Mouse (Mus musculus) embryonic facial prominence, embryonic 13.5 days (tissue): ENCODE measurements around the gene Pramel1. TPM values are rescaled to one million over a fixed set of nuclear protein-coding genes. Genes with fewer than 3 reads are reported as not detected.
"Not testable (repeated sequence)": the region's sequence is repeated elsewhere in the genome, so short reads cannot be mapped to it uniquely, and the experiment has no call there.

Source experiments
- ATAC-seq: fragments of 200-750 bp; cut with Nextera tagmentation; 2 replicates; pipeline ENCODE4 v1.8.0; 2017; ENCODE audit warnings: low read depth; ENCODE audit not compliant: insufficient number of reproducible peaks, insufficient read depth, low FRiP score, low TSS enrichment
- H3K27ac ChIP-seq: fragments of 300-500 bp; sonication (generic); 2 replicates; pipeline ENCODE4 v1.5.1; 2015; ENCODE audit warnings: moderate library complexity, mild to moderate bottlenecking, inconsistent platforms
- H3K27me3 ChIP-seq: fragments of 300-500 bp; sonication (generic); 2 replicates; pipeline ENCODE4 v1.6.1; 2015; ENCODE audit warnings: mild to moderate bottlenecking, inconsistent platforms
- H3K36me3 ChIP-seq: fragments of 300-500 bp; sonication (generic); 2 replicates; pipeline ENCODE4 v1.6.1; 2015; ENCODE audit warnings: mild to moderate bottlenecking, inconsistent platforms
- H3K4me1 ChIP-seq: fragments of 300-500 bp; sonication (generic); 2 replicates; pipeline ENCODE4 v1.6.1; 2015; ENCODE audit warnings: inconsistent platforms
- H3K4me2 ChIP-seq: fragments of 300-500 bp; sonication (generic); 2 replicates; pipeline ENCODE4 v1.6.1; 2015; ENCODE audit warnings: moderate library complexity, mild to moderate bottlenecking, inconsistent platforms
- H3K4me3 ChIP-seq: fragments of 300-500 bp; sonication (generic); 2 replicates; pipeline ENCODE4 v1.5.1; 2015; ENCODE audit warnings: mild to moderate bottlenecking, inconsistent platforms
- H3K9ac ChIP-seq: fragments of 300-500 bp; sonication (generic); 2 replicates; pipeline ENCODE4 v1.6.1; 2015; ENCODE audit warnings: mild to moderate bottlenecking, inconsistent platforms
- H3K9me3 ChIP-seq: fragments of 300-500 bp; sonication (generic); 2 replicates; pipeline ENCODE4 v1.6.1; 2016; ENCODE audit warnings: inconsistent platforms
- WGBS: fragments of 180-500 bp; shearing (Covaris S2); methylation state at CpG from one replicate; pipeline ENCODE4 v1.1.7; 2015; ENCODE audit warnings: mixed read lengths; 5-methylcytosine and 5-hydroxymethylcytosine counted together
- polyA plus RNA-seq: library from polyadenylated mRNA; unstranded; fragments of >200 nt; fragmentation: Nextera tagmentation; extraction: Ambion mirVana; gene quantifications from 2 replicates; pipeline ENCODE4 v1.2.1, GENCODE M21; 2015

Gene Pramel1
- polyA plus RNA-seq, 1 experiment from 2014 or later, result not detected

DNA sequence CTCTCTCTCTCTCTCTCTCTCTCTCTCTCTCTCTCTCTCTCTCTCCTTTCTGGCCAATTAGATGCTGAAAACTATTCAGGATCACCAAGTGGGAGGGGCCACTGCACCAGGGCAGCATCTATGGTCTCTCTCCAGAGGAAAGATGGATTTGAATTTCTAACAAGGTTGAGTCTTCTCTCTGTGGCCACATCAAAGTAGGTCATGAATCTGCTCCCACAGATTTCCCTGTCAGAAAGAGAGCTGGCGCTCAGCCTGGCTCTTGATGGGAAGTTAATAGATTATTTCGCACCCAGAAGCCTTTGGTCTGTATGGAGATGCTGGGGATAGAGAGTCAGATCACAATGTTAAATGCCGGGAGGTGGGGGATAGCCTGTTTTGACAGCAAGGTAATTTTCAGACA lies 12.1 kb upstream of the Pramel1 start:
- 78% methylated on average over 3 of the region's 3 CpGs for WGBS
- H3K4me1 ChIP-seq, result no peaks in the 10 kb centered on the region
- H3K4me2 ChIP-seq, result no peak overlapping the region
- H3K9me3 ChIP-seq, result no peaks in the 10 kb centered on the region
- ATAC-seq, result no peak
- H3K27ac ChIP-seq, result no peak overlapping the region
- H3K9ac ChIP-seq, result no peak overlapping the region
- peaks cover 23% of the 10 kb centered on the region for H3K27me3 ChIP-seq
- no peak overlapping the region for H3K4me3 ChIP-seq
- H3K36me3 ChIP-seq, result no peaks in the 10 kb centered on the region

- Histone ChIP-seq H3K9me3 (no peaks in the 10 kb centered on the region), H3K9ac (no peak overlapping the region), H3K36me3 (no peaks in the 10 kb centered on the region), H3K27ac (no peak overlapping the region), H3K4me1 (no peaks in the 10 kb centered on the region), H3K27me3 (peaks cover 15% of the 10 kb centered on the region), H3K4me3 (no peak overlapping the region), H3K4me2 (no peak overlapping the region)
- WGBS, result 42% methylated on average over 4 of the region's 4 CpGs
- ATAC-seq, result no peak
Measured at GRCm38 (mm10) chr4:143383646-143384045, 10.6 kb upstream of the Pramel1 start.

- Histone ChIP-seq H3K9ac (peak overlapping the region; percentile 67), H3K4me3 (peak overlapping the region; percentile 44), H3K36me3 (no peaks in the 10 kb centered on the region), H3K27me3 (no peaks in the 10 kb centered on the region), H3K4me1 (no peaks in the 10 kb centered on the region), H3K9me3 (no peaks in the 10 kb centered on the region; the same call in 1 of the 2 replicates), H3K27ac (no peak overlapping the region), H3K4me2 (peak overlapping the region; percentile 60)
- peak; percentile 52; the same call in 1 of the 2 replicates for ATAC-seq
- WGBS, result 12% methylated on average over 25 of the region's 43 CpGs
Measured at GRCm38 (mm10) chr4:143388955-143389702, 5.1 kb upstream of the Pramel1 start.

GRCm38 (mm10) chr4:143411566-143412218 lies 17.5 kb downstream of the Pramel1 start:
- Histone ChIP-seq H3K9me3 (peaks cover 11% of the 10 kb centered on the region), H3K4me1 (0 out of 2 replicates have a peak, but pooled peaks cover 4% of the 10 kb centered on the region), H3K27ac (peak overlapping the region; percentile 88; the same call in 1 of the 2 replicates), H3K4me2 (peak overlapping the region; percentile 52), H3K36me3 (peaks cover 26% of the 10 kb centered on the region), H3K27me3 (no peaks in the 10 kb centered on the region), H3K9ac (no peak overlapping the region), H3K4me3 (peak overlapping the region; percentile 59)
- 75% methylated on average over 5 of the region's 5 CpGs for WGBS
- ATAC-seq, result no peak

- 0 out of 2 replicates have a peak, but pooled peaks cover 4% of the 10 kb centered on the region for H3K4me1 ChIP-seq
- peak within 1 kb of the TSS; percentile 56 for H3K4me2 ChIP-seq
- H3K9ac ChIP-seq, result peak within 1 kb of the TSS; percentile 70
- peak within 1 kb of the TSS; percentile 88 for H3K27ac ChIP-seq
- H3K4me3 ChIP-seq, result peak within 1 kb of the TSS; percentile 59
- peaks cover 11% of the 10 kb centered on the region for H3K9me3 ChIP-seq
- WGBS, result 1% methylated on average over 50 of the region's 50 CpGs
- H3K36me3 ChIP-seq, result peaks cover 34% of the 10 kb centered on the region
- peak; percentile 89 for ATAC-seq
- H3K27me3 ChIP-seq, result no peaks in the 10 kb centered on the region
Measured at GRCm38 (mm10) chr4:143412219-143413092, 18.2 kb downstream of the Pramel1 start, which contains the start of gene Pramef8. Pramef8 (plus strand) TSS chr4:143412426.

DNA sequence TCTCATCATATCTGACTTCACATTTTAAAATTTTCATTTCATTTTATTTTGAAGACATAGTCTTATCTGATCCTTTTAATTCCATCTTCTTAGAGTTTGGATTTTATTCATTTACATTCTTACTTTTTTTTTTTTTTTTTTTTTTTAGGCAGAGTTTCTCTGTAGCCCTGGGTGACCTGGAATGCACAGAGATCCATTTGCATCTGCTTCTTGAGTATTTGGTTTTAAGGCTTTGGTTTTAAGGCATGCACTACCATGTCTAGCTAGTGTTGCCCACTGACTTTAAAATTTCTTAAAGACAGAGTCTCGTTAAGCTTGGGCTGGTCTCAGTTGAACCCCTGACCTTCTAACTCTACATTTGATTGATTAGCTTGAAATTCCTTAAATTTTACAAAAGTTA lies 19.4 kb downstream of the Pramel1 start:
- H3K9ac ChIP-seq, result no peak overlapping the region
- 91% methylated on average over 1 of the region's 1 CpGs for WGBS
- H3K36me3 ChIP-seq, result peaks cover 45% of the 10 kb centered on the region
- H3K4me1 ChIP-seq, result 0 out of 2 replicates have a peak, but pooled peaks cover 4% of the 10 kb centered on the region
- no peak overlapping the region for H3K4me2 ChIP-seq
- no peaks in the 10 kb centered on the region for H3K27me3 ChIP-seq
- no peak overlapping the region for H3K4me3 ChIP-seq
- H3K27ac ChIP-seq, result no peak overlapping the region
- ATAC-seq, result no peak
- H3K9me3 ChIP-seq, result peaks cover 11% of the 10 kb centered on the region

DNA sequence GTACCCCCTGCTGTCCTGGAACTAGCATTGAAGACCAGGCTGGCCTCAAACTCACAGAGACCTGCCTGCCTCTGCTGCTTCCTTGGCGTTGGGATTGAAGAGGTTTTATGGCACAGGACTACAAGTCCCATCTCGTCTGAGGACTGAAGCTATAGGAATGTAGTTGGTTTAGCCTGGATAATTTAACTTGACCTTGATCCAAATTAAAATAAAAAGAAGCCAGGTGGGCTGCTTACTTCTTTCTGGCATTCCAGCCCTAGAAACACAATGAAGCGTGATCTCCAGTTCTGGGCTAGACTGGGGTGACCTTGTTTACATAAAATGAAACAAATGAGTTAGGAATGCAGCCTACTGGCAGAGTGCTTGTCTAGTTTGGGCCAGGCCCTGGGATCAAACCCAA lies 19.9 kb downstream of the Pramel1 start:
- no peak overlapping the region for H3K4me3 ChIP-seq
- H3K27ac ChIP-seq, result no peak overlapping the region
- H3K9me3 ChIP-seq, result peaks cover 11% of the 10 kb centered on the region
- no peaks in the 10 kb centered on the region for H3K27me3 ChIP-seq
- WGBS, result 90% methylated on average over 3 of the region's 3 CpGs
- peaks cover 50% of the 10 kb centered on the region for H3K36me3 ChIP-seq
- ATAC-seq, result no peak
- 0 out of 2 replicates have a peak, but pooled peaks cover 4% of the 10 kb centered on the region for H3K4me1 ChIP-seq
- H3K4me2 ChIP-seq, result no peak overlapping the region
- H3K9ac ChIP-seq, result no peak overlapping the region

DNA sequence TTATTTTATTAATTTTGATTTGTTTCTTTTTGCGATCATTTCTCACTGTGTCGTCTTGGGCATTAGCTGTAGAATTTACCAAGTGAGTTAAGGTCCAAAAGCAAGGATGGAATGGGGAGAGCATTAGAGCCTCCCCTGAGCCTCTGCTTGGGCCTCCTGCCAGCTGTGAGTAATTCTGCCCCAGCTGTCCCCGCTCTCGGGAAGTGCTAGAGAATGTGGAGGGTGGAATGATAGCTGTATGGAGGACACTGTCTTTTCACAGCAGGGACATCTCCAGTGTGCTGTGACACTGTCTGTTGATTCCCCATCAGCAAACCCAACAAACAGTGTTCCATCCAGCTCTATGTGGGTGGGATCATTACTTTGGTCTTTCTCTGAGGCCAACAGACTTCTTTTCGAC lies 32.5 kb downstream of the Pramel1 start:
- not testable (repeated sequence) for H3K4me1 ChIP-seq, H3K4me3 ChIP-seq, H3K27me3 ChIP-seq, H3K36me3 ChIP-seq, H3K9ac ChIP-seq, H3K9me3 ChIP-seq, H3K4me2 ChIP-seq, ATAC-seq, H3K27ac ChIP-seq
- 60% methylated on average over 5 of the region's 5 CpGs for WGBS

Other genes with a start within 250 kb of the Pramel1 start
- 14.3 and 17.6 TPM in 2 replicates for gene Prdm2, start 181.4 kb upstream of the Pramel1 start, polyA plus RNA-seq
- gene Pdpn, start 94.9 kb upstream of the Pramel1 start, polyA plus RNA-seq, result 31.1 and 39.6 TPM in 2 replicates
- not detected in 2 replicates for gene Lrrc38, start 44.7 kb upstream of the Pramel1 start, polyA plus RNA-seq
- gene Pramef8, start 18.0 kb downstream of the Pramel1 start, polyA plus RNA-seq, result 22.7 and 25.4 TPM in 2 replicates
- gene Oog4, start 55.9 kb downstream of the Pramel1 start, polyA plus RNA-seq, result not detected in 2 replicates
- not detected in 2 replicates for gene Gm13043, start 116.9 kb downstream of the Pramel1 start, polyA plus RNA-seq
- gene Gm13040, start 141.5 kb downstream of the Pramel1 start, polyA plus RNA-seq, result not detected in 2 replicates
- not detected in 2 replicates for gene BC080695, start 157.3 kb downstream of the Pramel1 start, polyA plus RNA-seq
- gene Gm13057, start 157.3 kb downstream of the Pramel1 start, polyA plus RNA-seq, result not detected in 2 replicates
- gene Gm13083, start 220.6 kb downstream of the Pramel1 start, polyA plus RNA-seq, result not detected in 2 replicates